Comparison of ENCODE assay signal across 5 mouse cellular contexts in the genomic region with DNA sequence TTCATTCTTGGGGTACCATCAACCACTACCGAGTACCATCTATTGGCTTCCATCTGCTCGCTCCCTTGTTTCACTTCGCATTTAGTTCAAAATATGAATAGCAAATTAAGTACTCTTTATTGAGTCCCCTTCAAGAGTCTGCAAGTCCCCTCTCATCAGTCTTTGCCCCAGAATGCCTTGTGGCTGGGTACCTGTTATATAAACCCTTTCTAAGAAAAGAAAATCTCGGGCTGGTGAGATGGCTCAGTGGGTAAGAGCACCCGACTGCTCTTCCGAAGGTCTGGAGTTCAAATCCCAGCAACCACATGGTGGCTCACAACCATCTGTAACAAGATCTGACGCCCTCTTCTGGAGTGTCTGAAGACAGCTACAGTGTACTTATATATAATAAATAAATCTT. TPM values are rescaled to one million over a fixed set of nuclear protein-coding genes. Genes with fewer than 3 reads are reported as not detected.
DNase-seq lines count a peak whose midpoint lies in the region; TF ChIP-seq lines count a peak whose summit lies in the region.
"Not testable (repeated sequence)": the region's sequence is repeated elsewhere in the genome, so short reads cannot be mapped to it uniquely, and the experiment has no call there.

No protein-coding gene starts in this region.

- dilution Hi-C loops in CH12.LX (cut with MboI; ENCODE audit: extremely low pct_ligation_motif_present, extremely low pct_unique_long_range_greater_than_20kb, low sequenced_read_pairs) = not testable (repeated sequence)

- peak overlapping the region; percentile 40; the same call in 1 of the 2 replicates for H3K27ac ChIP-seq in CH12.LX (ENCODE audit: insufficient read depth, low read depth)
- not testable (repeated sequence) for H3K27ac ChIP-seq in ES-Bruce4 (ENCODE audit: insufficient read depth, low read length)
- 0 out of 2 replicates have a peak overlapping the region, but pooled peaks have one; percentile 25 for H3K27ac ChIP-seq in cortical plate, adult 2 months (ENCODE audit: insufficient read depth, low read length)

- peak overlapping the region in 1 of 3 experiments; percentile 33 for H3K4me3 ChIP-seq in CH12.LX (replicated peaks in 1 of 3; ENCODE audit: low read depth in 2 of 3, low read length in 2 of 3, poor library complexity in 1 of 3)
- not testable (repeated sequence) for H3K4me3 ChIP-seq in ES-Bruce4 (ENCODE audit: low read depth, low read length); cortical plate, adult 2 months (ENCODE audit: insufficient read depth, low read length)

- H3K36me3 ChIP-seq in CH12.LX (replicated peaks in 1 of 2; ENCODE audit: control insufficient read depth in 1 of 2, insufficient read depth in 1 of 2, low read length in 1 of 2); ES-Bruce4 (ENCODE audit: control insufficient read depth, insufficient read depth, low read length, poor library complexity, severe bottlenecking): not testable (repeated sequence)

- TF ChIP-seq RAD21 in CH12.LX (IDR thresholded peaks at IDR 0.05; ENCODE audit: low read depth, low read length) = not testable (repeated sequence)

- TF ChIP-seq EP300 in CH12.LX (IDR thresholded peaks at IDR 0.05; ENCODE audit: low read length); ES-Bruce4 (IDR thresholded peaks at IDR 0.05; ENCODE audit: insufficient read depth, low read depth, low read length): not testable (repeated sequence)

- not testable (repeated sequence) for H3K27me3 ChIP-seq in CH12.LX (replicated peaks); ES-Bruce4 (ENCODE audit: control insufficient read depth, insufficient read depth, low read length, poor library complexity, severe bottlenecking)

- H3K4me2 ChIP-seq in CH12.LX (ENCODE audit: insufficient read depth, low read depth, poor library complexity, severe bottlenecking) = peak overlapping the region; percentile 88

- TF ChIP-seq POLR2A in CH12.LX (IDR thresholded peaks at IDR 0.05; ENCODE audit: low read depth, low read length); ES-Bruce4 (IDR thresholded peaks at IDR 0.05; ENCODE audit: insufficient read depth, low read length); cortical plate, adult 2 months (IDR thresholded peaks at IDR 0.05; ENCODE audit: extremely low read depth, insufficient read depth, low read length): not testable (repeated sequence)

- H3K9me3 ChIP-seq in CH12.LX (replicated peaks; ENCODE audit: low read length); ES-Bruce4 (replicated peaks; ENCODE audit: control insufficient read depth, insufficient read depth, low read length, poor library complexity, severe bottlenecking): not testable (repeated sequence)

- H3K79me2 ChIP-seq in CH12.LX (replicated peaks; ENCODE audit: control insufficient read depth, extremely low read depth, insufficient read depth, poor library complexity, severe bottlenecking) = not testable (repeated sequence)

- peak; percentile 81 for DNase-seq in A20 (ENCODE audit: low read depth, low spot score)
- DNase-seq in CH12.LX (ENCODE audit: extremely low read depth) = not testable (repeated sequence)
- DNase-seq in heart, adult 11 months = peak; percentile 16

- TF ChIP-seq CTCF in CH12.LX (conservative IDR thresholded peaks at IDR 0.05 in 1 of 2, IDR thresholded peaks at IDR 0.05 in 1 of 2; ENCODE audit: low read depth in 2 of 2, low read length in 2 of 2); ES-Bruce4 (IDR thresholded peaks at IDR 0.05; ENCODE audit: low read depth, low read length); cortical plate, adult 2 months (IDR thresholded peaks at IDR 0.05; ENCODE audit: extremely low read depth, insufficient read depth, low read length): not testable (repeated sequence)

- H3K4me1 ChIP-seq in CH12.LX (ENCODE audit: control insufficient read depth in 1 of 2, insufficient read depth in 2 of 2) = peaks cover 6 to 42% of the 10 kb centered on the region in 2 experiments
- not testable (repeated sequence) for H3K4me1 ChIP-seq in ES-Bruce4 (ENCODE audit: control insufficient read depth, insufficient read depth, low read length); cortical plate, adult 2 months (ENCODE audit: control insufficient read depth, insufficient read depth, low read length)

- 0 out of 2 replicates have a peak overlapping the region, but pooled peaks have one; percentile 21 for H3K9ac ChIP-seq in CH12.LX (ENCODE audit: insufficient read depth, low read depth)
- H3K9ac ChIP-seq in ES-Bruce4 (ENCODE audit: low read depth, poor library complexity, severe bottlenecking) = peak overlapping the region; percentile 14; the same call in 1 of the 2 replicates

- in situ Hi-C loops in CH12.LX (cut with MboI; ENCODE audit: low pct_ligation_motif_present, low pct_unique_long_range_greater_than_20kb, low sequenced_read_pairs) = not testable (repeated sequence)

TF ChIP-seq in CH12.LX, 34 proteins besides CTCF, POLR2A, EP300 and RAD21:
- 0 out of 2 replicates have a peak, but pooled peaks have one; percentile 27 for TF ChIP-seq ELF1 (IDR thresholded peaks at IDR 0.05; ENCODE audit: low read depth, low read length)
- TF ChIP-seq TBP (conservative IDR thresholded peaks at IDR 0.05; ENCODE audit: low read depth, low read length) = peak; percentile 95

RNA-seq across cellular contexts. Expression of gene Rad23b, which starts 20.9 kb away (rescaled TPM):
- total RNA-seq in CH12.LX (2012; rRNA removed) (188 and 190 TPM in 2 replicates), CH12.LX (2014; rRNA removed) (394 and 436 TPM in 2 replicates)
- polyA plus RNA-seq in CH12.LX (2012; ENCODE audit: insufficient read length, low read depth) (268 and 350 TPM in 2 replicates), ES-Bruce4 (2011; ENCODE audit: insufficient read depth, insufficient read length, low read depth, missing spikeins) (307 and 313 TPM in 2 replicates)
- polyA plus RNA-seq in cortical plate, adult 2 months (2012; rRNA removed) = 148 and 153 TPM in 2 replicates
